8 mouse cellular contexts compared by ENCODE assay signal in the genomic region with DNA sequence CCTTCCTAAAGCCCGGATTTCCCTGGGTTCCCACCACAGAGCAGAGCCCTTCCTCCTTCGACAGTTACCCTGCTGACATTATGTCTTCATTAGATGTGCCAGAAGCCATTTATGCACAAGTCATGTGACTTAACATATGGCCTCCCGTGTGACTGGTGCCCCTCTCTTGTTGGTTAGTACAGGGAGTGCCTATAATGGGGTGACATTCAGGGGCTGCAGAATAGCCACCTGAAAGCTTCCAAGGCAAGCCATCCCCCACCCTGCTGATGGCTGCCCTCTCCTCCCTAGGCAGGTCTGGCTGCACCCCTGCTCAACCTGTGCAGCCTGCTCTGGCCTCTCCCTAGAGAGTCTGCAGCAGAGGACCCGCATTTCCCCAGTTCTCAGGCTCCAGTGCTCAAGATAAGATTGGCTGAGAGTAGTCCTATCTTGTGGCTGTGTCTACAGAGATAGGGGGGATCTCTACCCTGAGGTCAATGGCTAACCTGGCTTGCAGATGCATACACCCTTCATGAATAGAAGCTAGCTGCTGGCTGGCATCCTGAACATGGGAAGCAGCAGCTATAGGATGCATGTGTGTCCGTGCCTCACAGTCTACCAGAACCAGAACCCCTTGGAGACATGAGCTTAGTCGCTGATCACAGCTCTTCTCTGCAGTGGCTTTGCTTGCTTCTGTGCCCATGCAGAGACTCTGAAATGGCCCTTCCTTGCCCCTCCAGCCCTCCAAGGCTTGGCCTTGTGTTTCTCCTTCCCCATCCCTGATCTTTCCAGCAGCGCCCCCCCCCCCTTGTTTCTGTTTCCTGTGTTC. TPM values are rescaled to one million over a fixed set of nuclear protein-coding genes. Genes with fewer than 3 reads are reported as not detected.
DNase-seq lines count a peak whose midpoint lies in the region; ATAC-seq and TF ChIP-seq lines count a peak whose summit lies in the region.

No protein-coding gene starts in this region.

- peaks cover 5% of the 10 kb centered on the region; the same call in 1 of the 2 replicates for H3K36me3 ChIP-seq in heart, embryonic 10.5 days
- no peaks in the 10 kb centered on the region for H3K36me3 ChIP-seq in ES-Bruce4 (ENCODE audit: control insufficient read depth, insufficient read depth, low read length, poor library complexity, severe bottlenecking)
- H3K36me3 ChIP-seq in forebrain, postnatal 0 days (ENCODE audit: insufficient read depth) = no peaks in the 10 kb centered on the region
- H3K36me3 ChIP-seq in macrophage (ENCODE audit: inconsistent target) = peaks cover 7% of the 10 kb centered on the region; the same call in 1 of the 2 replicates

- peak overlapping the region; percentile 83 for H3K4me3 ChIP-seq in heart, embryonic 10.5 days
- peak overlapping the region; percentile 83; the same call in 1 of the 2 replicates for H3K4me3 ChIP-seq in ES-Bruce4 (ENCODE audit: low read depth, low read length)
- H3K4me3 ChIP-seq in forebrain, postnatal 0 days (ENCODE audit: low read depth, low read length) = peak overlapping the region; percentile 65; the same call in 1 of the 2 replicates
- H3K4me3 ChIP-seq in macrophage (ENCODE audit: inconsistent target) = peak overlapping the region; percentile 84

- intact Hi-C loops in heart, postnatal 25 days (cut with DNase I) = loop anchor here (2.0 to 5.0 kb wide), 2 partner anchors 23 to 138 kb away; a partner anchor contains a TSS

- no peak for TF ChIP-seq EP300 in ES-Bruce4 (IDR thresholded peaks at IDR 0.05; ENCODE audit: insufficient read depth, low read depth, low read length)

- H3K4me2 ChIP-seq in forebrain, postnatal 0 days (ENCODE audit: low read depth) = peak overlapping the region; percentile 98

- no peaks in the 10 kb centered on the region for H3K27me3 ChIP-seq in heart, embryonic 10.5 days (ENCODE audit: insufficient read depth, poor library complexity, severe bottlenecking)
- H3K27me3 ChIP-seq in ES-Bruce4 (ENCODE audit: control insufficient read depth, insufficient read depth, low read length, poor library complexity, severe bottlenecking) = 0 out of 2 replicates have a peak, but pooled peaks cover 3% of the 10 kb centered on the region
- H3K27me3 ChIP-seq in forebrain, postnatal 0 days (ENCODE audit: insufficient read depth, low read length) = no peaks in the 10 kb centered on the region; the same call in 1 of the 2 replicates

- H3K27ac ChIP-seq in heart, embryonic 10.5 days = peak overlapping the region; percentile 98
- no peak overlapping the region for H3K27ac ChIP-seq in ES-Bruce4 (ENCODE audit: insufficient read depth, low read length)
- H3K27ac ChIP-seq in forebrain, postnatal 0 days (ENCODE audit: low read depth, low read length) = no peak overlapping the region
- H3K27ac ChIP-seq in macrophage = peak overlapping the region; percentile 93

- no peak for TF ChIP-seq CTCF in ES-Bruce4 (IDR thresholded peaks at IDR 0.05; ENCODE audit: low read depth, low read length)
- TF ChIP-seq CTCF in forebrain, postnatal 0 days (IDR thresholded peaks at IDR 0.05; ENCODE audit: low read depth) = no peak

- H3K79me2 ChIP-seq in macrophage (ENCODE audit: inconsistent target) = peaks cover 62% of the 10 kb centered on the region

- 33% methylated on average over 7 of the region's 7 CpGs for whole genome bisulfite sequencing in heart, embryonic 10.5 days
- WGBS in forebrain, postnatal 0 days = 42% methylated on average over 7 of the region's 7 CpGs
- WGBS in macrophage (ENCODE audit: missing documents) = 48% methylated on average over 6 of the region's 7 CpGs

- TF ChIP-seq POLR2A in ES-Bruce4 (IDR thresholded peaks at IDR 0.05; ENCODE audit: insufficient read depth, low read length) = no peak

- no peak overlapping the region for H3K9ac ChIP-seq in ES-Bruce4 (ENCODE audit: low read depth, poor library complexity, severe bottlenecking)
- peak overlapping the region; percentile 72; the same call in 1 of the 2 replicates for H3K9ac ChIP-seq in forebrain, postnatal 0 days

- ATAC-seq in forebrain, postnatal 0 days = no peak; the same call in 1 of the 2 replicates

- peaks cover 92% of the 10 kb centered on the region for H3K4me1 ChIP-seq in heart, embryonic 10.5 days
- peaks cover 8% of the 10 kb centered on the region for H3K4me1 ChIP-seq in ES-Bruce4 (ENCODE audit: control insufficient read depth, insufficient read depth, low read length)
- H3K4me1 ChIP-seq in forebrain, postnatal 0 days (ENCODE audit: insufficient read depth) = peaks cover 22% of the 10 kb centered on the region

- no peak for DNase-seq in heart, embryonic 10.5 days (ENCODE audit: low spot score)
- no peak for DNase-seq in heart, postnatal 25 days (ENCODE audit: low spot score)
- no peak for DNase-seq in forebrain, postnatal 0 days
- DNase-seq in right cerebral cortex, postnatal 36 days (ENCODE audit: low spot score in 2 of 2) = no peak
- DNase-seq in adrenal gland, adult 18-20 months (ENCODE audit: low spot score in 2 of 2) = no peak
- no peak for DNase-seq in gastrocnemius, adult 8-10 months (ENCODE audit: low spot score in 2 of 2)

- H3K9me3 ChIP-seq in heart, embryonic 10.5 days = no peaks in the 10 kb centered on the region
- no peaks in the 10 kb centered on the region for H3K9me3 ChIP-seq in ES-Bruce4 (replicated peaks; ENCODE audit: control insufficient read depth, insufficient read depth, low read length, poor library complexity, severe bottlenecking)
- no peaks in the 10 kb centered on the region for H3K9me3 ChIP-seq in forebrain, postnatal 0 days (ENCODE audit: low read length)

RNA-seq across cellular contexts. Expression of a gene that starts 1.3 kb away (rescaled TPM):
- polyA plus RNA-seq in heart, embryonic 10.5 days (2016; fragmentation: Nextera tagmentation; extraction: Ambion mirVana) = 10.5 and 11.1 TPM in 2 replicates
- 1 to 10 TPM; 8.7 to 9.7 TPM for total RNA-seq in heart, postnatal 25 days (2021)
- 7.5 and 8.3 TPM in 2 replicates for polyA plus RNA-seq in ES-Bruce4 (2011; ENCODE audit: insufficient read depth, insufficient read length, low read depth, missing spikeins)
- 4.3 and 5.4 TPM in 2 replicates for total RNA-seq in forebrain, postnatal 0 days (2014; rRNA removed)
- 5.6 and 6.3 TPM in 2 replicates for polyA plus RNA-seq in forebrain, postnatal 0 days (2015; fragmentation: Nextera tagmentation; extraction: Ambion mirVana)
- total RNA-seq in macrophage (2018; cell fraction: chromatin; rRNA removed) = 100 to 1,000 TPM in 1 of 26 experiments, 10 to 100 TPM in 25; 20.0 to 106 (median 39.1) TPM
- total RNA-seq in macrophage (2018; cell fraction: cytosol; rRNA removed) = 10 to 100 TPM; 12.0 to 39.3 (median 24.7) TPM
- total RNA-seq in macrophage (2018; cell fraction: nucleus; rRNA removed) = 10 to 100 TPM; 13.7 to 86.6 (median 34.0) TPM
- polyA plus RNA-seq in macrophage (2018) = 25.2 to 32.3 TPM (median 28.0 TPM) in 3 replicates
- total RNA-seq in adrenal gland, adult 18-20 months (2021) = 10 to 100 TPM; 11.7 to 12.3 TPM
- total RNA-seq in gastrocnemius, adult 8-10 months (2022) = 1 to 10 TPM; 3.6 to 5.5 (median 3.6) TPM

RNA-seq across cellular contexts. Expression of a gene that starts 36.5 kb away (rescaled TPM):
- polyA plus RNA-seq in heart, embryonic 10.5 days (2016; fragmentation: Nextera tagmentation; extraction: Ambion mirVana) = not detected in 2 replicates
- under 1 TPM; 0.73 to 0.99 TPM for total RNA-seq in heart, postnatal 25 days (2021)
- polyA plus RNA-seq in ES-Bruce4 (2011; ENCODE audit: insufficient read depth, insufficient read length, low read depth, missing spikeins) (0.42 and 0.70 TPM in 2 replicates), macrophage (2018) (0.17 to 0.21 TPM (median 0.19 TPM) in 3 replicates)
- 26.3 and 30.7 TPM in 2 replicates for total RNA-seq in forebrain, postnatal 0 days (2014; rRNA removed)
- 1.7 and 2.8 TPM in 2 replicates for polyA plus RNA-seq in forebrain, postnatal 0 days (2015; fragmentation: Nextera tagmentation; extraction: Ambion mirVana)
- 1 to 10 TPM in 7 of 26 experiments, under 1 TPM in 16, not detected in 3; 0.31 to 2.4 (median 0.62) TPM for total RNA-seq in macrophage (2018; cell fraction: chromatin; rRNA removed)
- under 1 TPM in 24 of 26 experiments, not detected in 2; 0.07 to 0.26 (median 0.15) TPM for total RNA-seq in macrophage (2018; cell fraction: cytosol; rRNA removed)
- 1 to 10 TPM in 2 of 26 experiments, under 1 TPM in 12, not detected in 12; 0.23 to 1.5 (median 0.38) TPM for total RNA-seq in macrophage (2018; cell fraction: nucleus; rRNA removed)
- total RNA-seq in adrenal gland, adult 18-20 months (2021) = 1 to 10 TPM; 3.2 to 4.3 TPM
- under 1 TPM in 2 of 4 experiments, not detected in 2; 0.13 to 0.20 TPM for total RNA-seq in gastrocnemius, adult 8-10 months (2022)

RNA-seq across cellular contexts. Expression of a gene that starts 36.8 kb away (rescaled TPM):
- 4.5 TPM in 2 replicates for polyA plus RNA-seq in heart, embryonic 10.5 days (2016; fragmentation: Nextera tagmentation; extraction: Ambion mirVana)
- total RNA-seq in heart, postnatal 25 days (2021) = 10 to 100 TPM; 19.1 to 20.0 TPM
- polyA plus RNA-seq in ES-Bruce4 (2011; ENCODE audit: insufficient read depth, insufficient read length, low read depth, missing spikeins) (6.4 and 7.3 TPM in 2 replicates), macrophage (2018) (73.4 to 159 TPM (median 94.3 TPM) in 3 replicates)
- total RNA-seq in forebrain, postnatal 0 days (2014; rRNA removed) = 2.5 and 8.1 TPM in 2 replicates
- polyA plus RNA-seq in forebrain, postnatal 0 days (2015; fragmentation: Nextera tagmentation; extraction: Ambion mirVana) = 4.2 and 5.1 TPM in 2 replicates
- 10 to 100 TPM in 25 of 26 experiments, 1 to 10 TPM in 1; 6.5 to 82.5 (median 31.4) TPM for total RNA-seq in macrophage (2018; cell fraction: chromatin; rRNA removed)
- 10 to 100 TPM; 20.5 to 77.7 (median 44.0) TPM for total RNA-seq in macrophage (2018; cell fraction: cytosol; rRNA removed)
- 100 to 1,000 TPM in 2 of 26 experiments, 10 to 100 TPM in 23, 1 to 10 TPM in 1; 7.1 to 116 (median 41.1) TPM for total RNA-seq in macrophage (2018; cell fraction: nucleus; rRNA removed)
- total RNA-seq in adrenal gland, adult 18-20 months (2021) = 10 to 100 TPM in 1 of 2 experiments, 1 to 10 TPM in 1; 8.1 to 14.7 TPM
- total RNA-seq in gastrocnemius, adult 8-10 months (2022) = 1 to 10 TPM; 1.2 to 2.8 (median 2.2) TPM

Comparison
In these comparisons a context has a peak if more than half of its experiments do, and no peak if none do; other contexts are left out.
1. H3K27ac ChIP-seq: peak in heart, embryonic 10.5 days (single experiment) and macrophage (single experiment); none in ES-Bruce4 (single experiment) and forebrain, postnatal 0 days (single experiment).
2. Peak in every context shown above with its lines, with median percentiles within 50 percentile points of each other: H3K4me3 ChIP-seq.